Mouse (Mus musculus): ENCODE measurements around the gene Tinf2.

The Tinf2 gene

GRCm38 (mm10) chr14:55681160-55682117 lies at the start of gene Tinf2:
Tinf2 (minus strand) TSS chr14:55681820.
- DNase-seq (ENCODE audit: low spot score) = peak; percentile 92

GRCm38 (mm10) chr14:55730531-55731032 lies 49.0 kb upstream of the Tinf2 start:
- DNase-seq (ENCODE audit: low spot score) = no peak

GRCm38 (mm10) chr14:55730116-55730515 lies 48.5 kb upstream of the Tinf2 start:
- no peak for DNase-seq (ENCODE audit: low spot score)

- DNase-seq (ENCODE audit: low spot score) = no peak
Measured at GRCm38 (mm10) chr14:55727889-55728685, 46.5 kb upstream of the Tinf2 start.

DNA sequence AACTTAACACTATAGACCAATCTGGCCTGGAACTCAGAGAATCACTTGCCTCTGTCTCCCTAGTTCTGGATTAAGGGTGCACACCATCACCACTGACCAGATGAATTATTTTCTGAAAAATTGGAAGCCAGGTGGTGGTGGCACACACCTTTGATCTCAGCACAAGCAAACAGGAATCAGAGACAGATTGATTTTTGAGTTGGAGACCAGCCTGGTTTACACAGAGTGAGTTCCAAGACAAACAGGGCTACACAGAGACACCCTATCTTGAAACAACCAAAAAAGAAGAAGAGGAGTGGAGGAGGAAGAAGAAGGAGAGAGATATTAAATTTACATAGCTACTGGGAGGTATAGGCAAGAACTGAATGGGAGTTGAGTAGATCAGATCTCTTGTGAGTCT lies 44.6 kb upstream of the Tinf2 start:
- no peak for DNase-seq (ENCODE audit: low spot score)

- DNase-seq (ENCODE audit: low spot score) = peak; percentile 82
Measured at GRCm38 (mm10) chr14:55724411-55724871, 42.8 kb upstream of the Tinf2 start.

- DNase-seq (ENCODE audit: low spot score) = peak; percentile 46
Measured at GRCm38 (mm10) chr14:55723433-55723832, 41.8 kb upstream of the Tinf2 start.

DNA sequence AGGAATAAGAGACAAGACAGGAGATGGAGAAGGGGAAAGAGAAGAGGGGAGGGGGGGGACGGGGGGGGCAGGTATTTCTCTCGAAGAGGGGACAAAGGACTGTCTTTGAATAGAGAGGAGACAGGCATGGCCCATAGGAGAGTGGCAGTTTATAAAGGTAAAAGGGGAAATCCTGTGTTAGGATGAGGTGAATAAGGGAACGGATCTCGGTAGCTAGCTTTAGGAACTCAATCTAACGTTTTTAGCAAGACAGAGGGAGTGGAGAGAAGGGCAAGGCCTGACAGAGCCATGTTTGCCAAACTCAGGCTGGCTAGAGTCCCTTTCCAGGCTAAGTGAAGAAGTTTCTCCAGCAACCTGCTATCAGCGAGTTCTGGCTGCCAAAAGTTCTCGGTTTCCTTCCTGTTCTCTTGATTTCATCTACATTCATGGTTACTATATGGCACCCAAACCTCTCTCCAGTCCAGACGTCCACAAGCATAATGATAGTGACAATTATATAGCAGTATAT lies 40.9 kb upstream of the Tinf2 start:
- no peak for DNase-seq (ENCODE audit: low spot score)

DNA sequence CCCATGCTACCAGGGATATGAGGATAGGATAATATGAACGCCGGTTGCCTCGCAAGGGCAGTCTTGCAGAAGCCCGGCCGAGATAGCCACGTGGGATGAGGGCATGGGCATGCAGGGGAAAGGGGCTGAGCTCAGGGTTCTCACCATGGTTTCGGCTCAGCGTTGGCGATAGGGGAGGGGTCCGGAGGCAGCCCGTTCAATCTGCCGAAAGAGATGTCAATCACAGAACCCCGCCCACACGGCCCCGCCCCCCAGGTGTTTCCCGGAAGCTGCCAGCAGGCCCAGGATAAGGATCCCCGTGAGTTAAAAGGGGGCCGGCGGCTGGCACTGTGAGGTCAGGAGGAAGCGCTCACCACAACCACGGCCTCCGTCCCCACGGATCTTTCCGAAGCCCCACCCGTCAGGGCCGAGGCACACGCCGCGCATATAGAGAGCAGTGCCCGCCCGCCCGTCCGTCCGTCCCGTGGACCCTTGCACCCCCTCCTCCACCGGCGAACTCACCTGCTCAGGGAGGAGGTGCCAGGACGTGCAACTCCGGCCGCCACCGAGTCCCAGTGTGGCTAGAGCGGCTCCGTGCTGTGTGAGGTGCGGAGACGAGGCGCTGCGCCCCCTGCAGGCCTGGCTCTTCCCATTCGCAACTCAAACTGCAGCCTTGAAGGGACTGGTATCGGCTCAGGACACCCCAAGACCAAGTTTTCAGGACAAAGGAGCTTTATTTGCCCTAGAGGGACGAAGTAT lies 40.2 kb upstream of the Tinf2 start, which contains the start of gene Rabggta:
Gene Rabggta (minus strand): TSS at position 564 of the 738 bp plus-strand sequence.
- DNase-seq (ENCODE audit: low spot score) = peak; percentile 93

DNA sequence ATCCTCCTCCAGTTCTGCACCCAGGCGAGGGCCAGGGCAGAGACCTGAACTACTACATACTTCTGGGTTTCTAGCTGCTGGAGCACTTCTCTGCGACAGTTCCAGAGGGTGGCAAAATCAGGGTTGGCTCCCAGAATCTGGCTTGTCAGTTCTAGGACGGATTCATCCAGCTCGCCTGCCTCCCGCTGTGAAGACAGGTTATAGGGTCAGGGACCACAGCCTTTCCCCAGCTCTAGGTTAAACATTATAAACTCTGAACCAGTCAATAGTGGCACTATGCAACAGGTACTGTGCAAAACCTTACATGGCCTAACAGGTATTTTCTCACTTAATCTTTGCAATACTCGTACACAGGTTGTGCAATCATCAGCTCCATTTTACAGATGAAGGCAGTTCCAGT lies 39.5 kb upstream of the Tinf2 start:
- DNase-seq (ENCODE audit: low spot score) = no peak

DNA sequence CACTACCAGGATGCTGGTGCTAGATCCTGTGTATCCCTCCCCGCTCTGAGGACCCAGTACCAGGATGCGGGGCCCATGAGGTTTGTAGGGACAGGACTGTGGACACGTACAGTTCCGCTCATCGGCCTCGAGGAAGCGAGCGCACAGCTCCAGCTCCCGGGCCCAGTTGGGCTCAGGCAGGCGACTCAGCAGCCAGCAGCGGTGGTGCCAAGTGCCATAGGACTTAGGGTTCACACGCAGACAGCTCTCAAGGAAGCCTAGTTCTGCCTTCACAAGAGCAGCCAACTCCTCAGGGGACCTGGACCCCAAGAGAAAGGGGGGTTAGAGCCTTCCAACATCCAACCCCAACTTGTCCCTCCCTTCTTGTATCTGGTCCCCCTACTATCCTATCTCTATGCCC lies 39.0 kb upstream of the Tinf2 start:
- no peak for DNase-seq (ENCODE audit: low spot score)

DNA sequence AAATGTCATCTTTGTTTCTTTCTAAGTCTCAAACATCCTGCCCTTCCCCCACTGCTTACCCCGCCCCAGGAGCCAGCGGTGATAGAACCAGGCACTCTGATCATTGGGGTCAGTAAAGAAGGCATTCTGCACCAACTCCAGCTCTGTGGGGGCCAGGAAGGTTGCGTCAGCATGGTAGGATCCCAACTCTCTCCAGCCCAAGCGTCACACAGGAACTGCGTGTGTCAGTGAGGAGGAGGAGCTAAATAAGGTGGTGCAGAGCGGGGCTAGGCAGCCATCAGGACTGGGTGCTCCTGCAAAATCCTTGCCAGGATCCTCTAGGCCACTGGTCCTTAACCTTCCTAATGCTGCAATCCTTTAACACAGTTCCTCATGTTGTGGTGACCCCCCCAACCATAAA lies 38.1 kb upstream of the Tinf2 start:
- no peak for DNase-seq (ENCODE audit: low spot score)

DNA sequence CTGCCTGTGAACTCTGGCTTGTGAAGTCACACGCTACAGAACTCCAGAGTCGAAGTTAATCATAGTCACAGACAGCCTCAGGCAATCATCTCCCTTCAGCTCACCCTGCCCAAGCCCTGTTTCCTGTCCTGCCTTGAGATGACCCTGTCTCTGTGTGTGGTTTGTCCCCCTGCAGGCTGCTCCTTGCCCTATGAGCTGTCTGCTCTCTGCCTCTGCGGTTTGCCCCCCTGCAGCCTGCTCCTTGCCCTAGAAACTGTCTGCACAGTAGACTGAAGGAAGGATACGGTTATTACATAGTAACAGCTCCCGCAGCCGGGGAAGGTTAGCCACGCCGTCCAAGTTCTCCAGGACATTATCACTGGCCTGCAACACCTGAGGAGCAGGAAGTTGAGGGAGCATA lies 35.3 kb upstream of the Tinf2 start:
- no peak for DNase-seq (ENCODE audit: low spot score)

DNA sequence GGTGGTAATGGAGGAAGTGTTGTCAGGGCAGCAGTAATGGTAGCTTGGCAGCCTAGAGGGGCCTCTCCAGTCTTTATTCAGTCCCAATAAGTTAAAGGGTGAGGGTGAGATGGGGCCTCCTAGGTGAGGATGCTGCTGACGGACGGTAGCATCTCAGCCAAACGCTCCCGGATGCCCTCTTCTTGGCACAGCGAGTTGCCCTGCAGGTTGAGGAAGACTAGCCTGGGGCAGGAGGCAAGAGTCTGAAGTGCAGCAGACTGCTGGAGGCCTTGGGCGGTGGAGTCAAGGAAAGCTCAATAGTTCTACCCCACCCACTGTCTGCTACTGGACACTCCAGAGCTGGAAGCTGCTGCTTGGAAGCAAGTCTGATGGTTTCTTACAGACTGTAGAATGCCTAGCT lies 34.7 kb upstream of the Tinf2 start:
- DNase-seq (ENCODE audit: low spot score) = no peak

DNA sequence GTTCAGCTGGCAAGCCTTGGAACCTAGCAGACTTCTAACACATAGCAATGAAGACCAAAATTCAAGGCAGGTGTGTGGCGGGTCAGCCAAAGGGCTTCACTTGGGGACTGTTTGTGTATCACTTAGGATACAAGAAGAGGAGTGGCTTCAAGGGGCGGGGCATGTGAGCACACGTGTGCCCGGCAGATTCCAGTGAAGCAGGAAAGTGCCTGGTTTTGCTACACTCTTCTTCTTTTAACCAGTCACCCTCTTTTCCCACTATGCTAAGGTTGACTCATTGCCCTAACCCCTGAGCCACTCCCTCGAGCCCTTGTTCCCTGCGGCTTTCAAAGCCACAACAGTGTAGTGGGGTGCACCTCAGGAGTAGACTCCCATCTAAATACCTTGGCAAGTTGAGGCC lies 33.3 kb upstream of the Tinf2 start:
- DNase-seq (ENCODE audit: low spot score) = no peak

DNA sequence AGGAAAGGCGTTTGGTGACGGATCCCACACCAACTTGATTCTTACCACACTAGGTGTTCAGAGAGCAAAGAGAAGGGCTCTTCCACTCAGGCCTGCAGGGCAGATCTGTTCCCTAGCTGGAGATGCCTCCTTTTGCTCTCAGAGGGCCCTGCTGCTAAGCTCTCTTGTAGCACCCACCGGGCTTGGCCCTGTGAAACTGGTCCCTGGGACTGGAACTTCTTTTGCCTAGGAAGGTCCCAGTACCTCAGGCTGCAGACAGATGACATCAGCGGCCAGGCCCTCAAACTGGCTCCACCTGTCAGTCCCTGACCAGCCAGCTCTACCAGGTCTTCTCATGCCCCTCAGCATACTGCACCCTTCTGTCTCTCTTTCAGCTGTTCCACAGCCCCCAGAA lies 32.1 kb upstream of the Tinf2 start, which contains the start of gene Tgm1:
Gene Tgm1 (minus strand): TSS at position 198 of the 394 bp plus-strand sequence.
- no peak for DNase-seq (ENCODE audit: low spot score)

- no peak for DNase-seq (ENCODE audit: low spot score)
Measured at GRCm38 (mm10) chr14:55713007-55713728, 31.5 kb upstream of the Tinf2 start.

DNA sequence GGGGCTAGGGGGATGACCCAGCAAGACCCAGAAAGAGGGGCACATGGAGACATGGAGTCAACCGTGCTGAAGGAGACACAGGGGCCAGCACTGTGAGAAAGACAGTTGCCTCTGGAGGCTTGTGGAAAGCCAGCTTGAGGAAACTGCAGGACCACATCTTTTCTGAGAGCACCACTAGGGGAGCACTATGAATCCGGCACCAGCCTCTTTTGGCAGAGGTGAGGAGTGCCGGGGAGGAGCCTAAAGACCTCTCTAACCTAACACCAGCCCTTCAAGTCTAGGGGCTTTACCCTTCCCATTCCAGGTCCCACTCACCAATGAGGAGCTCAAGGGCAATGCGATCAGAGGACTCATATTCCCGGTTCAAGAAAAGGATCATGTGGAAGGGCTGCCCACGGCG lies 30.2 kb upstream of the Tinf2 start:
- no peak for DNase-seq (ENCODE audit: low spot score)

DNA sequence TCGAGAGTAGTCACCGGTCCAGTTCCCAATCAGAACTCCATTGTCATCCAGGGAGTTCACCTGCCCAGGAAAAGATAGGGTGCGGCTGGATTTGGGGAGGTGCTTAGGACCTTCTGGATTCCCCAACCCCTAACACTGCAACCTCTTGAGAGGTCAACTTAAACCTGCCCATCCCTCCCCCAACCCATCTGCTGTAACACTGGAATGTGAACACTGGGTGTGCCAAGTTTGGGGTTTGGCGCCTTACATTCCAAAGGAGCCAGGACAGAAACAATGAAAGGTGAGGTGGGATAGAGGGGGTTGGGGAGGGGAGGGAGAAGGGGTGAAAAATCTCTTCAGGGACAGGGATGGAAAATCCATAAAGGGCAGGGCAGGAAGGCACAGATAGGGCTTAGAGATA lies 27.9 kb upstream of the Tinf2 start:
- no peak for DNase-seq (ENCODE audit: low spot score)

- DNase-seq (ENCODE audit: low spot score) = no peak
Measured at GRCm38 (mm10) chr14:55707397-55707796, 25.8 kb upstream of the Tinf2 start.

- no peak for DNase-seq (ENCODE audit: low spot score)
Measured at GRCm38 (mm10) chr14:55706051-55706600, 24.5 kb upstream of the Tinf2 start.
